ENCODE assay signal across 32 mouse cellular contexts in the genomic region with DNA sequence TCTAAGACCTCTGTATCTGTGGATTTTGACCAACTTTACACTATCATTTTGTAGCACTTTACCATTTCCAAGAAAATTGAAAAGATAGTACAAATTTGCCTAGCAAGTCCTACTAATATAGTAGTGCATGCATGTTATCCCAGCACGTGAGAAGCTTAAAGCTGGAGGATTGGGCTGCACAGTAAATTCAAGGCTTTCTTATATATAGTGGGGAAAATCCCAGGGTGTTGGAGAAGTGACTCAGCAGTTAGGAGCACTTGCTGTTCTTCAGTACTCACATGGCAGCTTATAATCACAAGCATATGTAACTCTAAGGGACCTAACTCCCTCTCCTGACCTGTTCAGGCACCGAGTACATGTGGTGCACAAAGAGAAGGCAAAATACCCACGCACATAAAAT. TPM values are rescaled to one million over a fixed set of nuclear protein-coding genes. Genes with fewer than 3 reads are reported as not detected.
"Had no signal": no experiment of that assay in that cellular context is flagged by ENCODE, and none has a peak within 500 bp of the region (broad histone marks: within the 10 kb centered on the region; RNA-seq: fewer than 3 reads in every experiment).

No protein-coding gene starts in this region.

- ATAC-seq: hindbrain, postnatal 0 days; intestine, embryonic 16.5 days had no signal

- H3K27me3 ChIP-seq: heart, embryonic 15.5 days; hindbrain, embryonic 15.5 days; limb, embryonic 12.5 days; liver, embryonic 13.5 days; liver, embryonic 15.5 days had no signal

- H3K9me3 ChIP-seq: heart, embryonic 13.5 days; heart, embryonic 15.5 days; hindbrain, embryonic 13.5 days; hindbrain, embryonic 15.5 days; limb, embryonic 10.5 days; limb, embryonic 12.5 days; liver, embryonic 13.5 days; liver, embryonic 15.5 days had no signal

- H3K4me2 ChIP-seq: heart, embryonic 11.5 days; heart, embryonic 13.5 days; heart, embryonic 15.5 days; hindbrain, embryonic 13.5 days; hindbrain, embryonic 15.5 days; limb, embryonic 12.5 days; liver, embryonic 11.5 days; liver, embryonic 13.5 days; liver, embryonic 15.5 days had no signal

- DNase-seq: gastrocnemius, postnatal 14 days; gastrocnemius, postnatal 36 days; heart, adult 11 months; heart, adult 2 months; heart, postnatal 14 days; heart, postnatal 36 days; kidney, adult 11 months; kidney, adult 2 months; kidney, adult 9 months; kidney, postnatal 10 days; kidney, postnatal 25 days; kidney, postnatal 4 days; liver; liver, embryonic 13.5 days had no signal

- H3K27ac ChIP-seq: heart, adult 2 months; heart, embryonic 13.5 days; heart, embryonic 15.5 days; hindbrain, embryonic 13.5 days; hindbrain, embryonic 15.5 days; hindbrain, postnatal 0 days; layer of hippocampus, adult 2 months; left cerebral cortex, adult 2 months; limb, embryonic 10.5 days; limb, embryonic 12.5 days; liver, embryonic 13.5 days; liver, embryonic 15.5 days had no signal

- H3K9ac ChIP-seq: heart, embryonic 13.5 days; heart, embryonic 15.5 days; hindbrain, embryonic 13.5 days; hindbrain, embryonic 15.5 days; limb, embryonic 12.5 days; liver, embryonic 13.5 days; liver, embryonic 15.5 days had no signal

- H3K4me3 ChIP-seq: heart, adult 2 months; heart, embryonic 13.5 days; heart, embryonic 15.5 days; hindbrain, embryonic 13.5 days; hindbrain, embryonic 15.5 days; layer of hippocampus, adult 2 months; left cerebral cortex, adult 2 months; limb, embryonic 10.5 days; limb, embryonic 12.5 days; liver, embryonic 13.5 days; liver, embryonic 15.5 days had no signal

- H3K36me3 ChIP-seq: heart, embryonic 13.5 days; heart, embryonic 15.5 days; hindbrain, embryonic 13.5 days; hindbrain, embryonic 15.5 days; limb, embryonic 10.5 days; limb, embryonic 12.5 days; liver, embryonic 13.5 days; liver, embryonic 15.5 days had no signal

RNA-seq across cellular contexts. Expression of a gene that starts 11.2 kb away (rescaled TPM):
- total RNA-seq: gastrocnemius, adult 18-20 months; gastrocnemius, adult 8-10 months; gastrocnemius, postnatal 14 days; gastrocnemius, postnatal 36 days; heart, adult 2 months; heart, postnatal 14 days; heart, postnatal 36 days; hematopoietic stem cell, adult 5-6 weeks; layer of hippocampus, adult 2 months; layer of hippocampus, postnatal 25 days; left cerebral cortex, adult 2 months; left cerebral cortex, postnatal 36 days had no signal
